Mouse (Mus musculus): ENCODE data around the gene Col8a2. TPM values are rescaled to one million over a fixed set of nuclear protein-coding genes. Genes with fewer than 3 reads are reported as not detected.

Gene Col8a2
- not detected for total RNA-seq (2023)

DNA sequence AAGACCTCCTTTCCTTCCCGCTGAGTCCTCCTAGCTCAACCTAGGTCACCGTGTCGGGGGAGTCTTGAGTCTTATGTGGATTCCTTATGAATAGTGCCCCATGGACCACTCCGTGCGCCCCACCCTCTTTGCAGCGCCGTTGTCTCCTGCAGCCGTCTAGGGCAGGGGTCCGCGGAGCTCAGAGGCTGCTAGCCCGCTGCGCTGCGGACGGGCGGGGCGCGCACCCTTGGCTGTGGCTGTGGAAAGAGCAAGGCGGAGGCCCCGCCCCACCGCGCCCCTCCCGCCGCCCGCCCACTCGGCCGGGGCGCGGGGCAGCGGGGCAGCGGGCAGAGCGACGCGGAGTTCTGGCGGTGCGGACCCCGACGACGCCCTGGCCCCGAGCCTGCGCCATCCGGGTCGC is at the start of gene Col8a2:
TSS of gene Col8a2 (plus strand) at position 302 of the 400 bp plus-strand sequence.

DNA sequence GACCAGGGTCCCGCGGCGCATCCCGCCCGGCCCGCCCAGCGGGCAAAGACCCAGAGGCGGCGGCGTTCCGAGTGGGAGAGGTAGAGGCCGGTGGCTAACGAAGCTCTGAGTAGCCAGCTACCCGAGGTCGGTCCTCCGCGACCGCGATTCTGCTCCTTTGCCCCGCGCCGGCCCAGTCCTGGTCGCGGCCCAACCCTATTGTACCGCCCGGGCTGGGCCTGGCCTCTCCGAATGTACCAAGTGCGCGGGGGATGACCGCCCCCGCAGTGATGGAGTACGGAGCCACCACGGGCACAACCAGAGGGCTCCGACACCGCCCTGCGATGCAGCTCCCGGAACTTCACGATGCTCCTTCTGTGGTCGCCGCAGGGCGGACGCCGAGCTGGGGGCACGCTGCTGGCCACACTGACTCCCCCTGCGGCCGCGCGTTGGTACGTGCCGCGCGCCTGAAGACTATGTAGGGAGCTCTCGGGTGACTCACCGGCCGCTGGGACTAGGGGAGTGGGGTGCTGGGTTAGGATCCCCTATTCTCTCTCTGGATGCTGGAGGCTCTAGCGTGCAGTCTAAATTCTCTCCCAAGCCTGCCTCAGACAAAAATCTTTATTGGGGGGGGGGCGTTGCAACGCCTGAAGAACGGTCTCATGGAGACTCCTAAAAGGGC is 30.3 kb upstream of the Col8a2 start, which contains the start of gene Map7d1:
TSS of gene Map7d1 (minus strand) at position 213 of the 661 bp plus-strand sequence.

DNA sequence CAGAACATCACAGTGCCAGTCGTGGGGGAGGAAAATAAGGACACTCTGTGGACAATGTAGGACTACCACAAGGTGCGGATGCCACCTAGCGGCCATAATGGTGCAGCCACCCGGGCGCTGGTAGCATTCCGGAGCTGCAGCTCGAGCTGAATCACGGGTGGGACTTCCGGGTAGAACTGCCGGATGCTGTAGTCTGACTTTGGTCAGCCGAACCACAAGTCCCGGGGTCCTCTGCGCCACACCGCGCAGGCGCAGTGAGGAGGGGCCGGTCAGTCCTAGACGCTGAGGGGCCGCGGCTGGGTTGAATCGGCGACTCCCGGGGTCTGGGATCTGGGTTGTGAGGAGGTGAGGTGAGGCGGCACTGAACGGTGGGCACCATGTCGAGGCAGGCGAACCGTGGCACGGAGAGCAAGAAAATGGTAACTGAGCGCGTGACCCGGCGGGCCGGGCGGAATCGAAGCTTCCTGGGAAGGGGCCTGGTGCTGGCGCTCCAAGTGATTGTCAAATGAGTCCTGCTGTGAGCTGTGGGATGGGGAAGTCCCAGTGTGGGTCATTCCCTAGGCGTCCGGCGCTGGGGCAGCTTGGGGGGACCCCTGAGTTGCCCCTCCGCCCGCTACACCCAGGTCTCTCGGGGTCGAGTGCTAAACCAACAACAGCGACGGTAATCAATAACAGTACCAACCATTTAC is 24.3 kb upstream of the Col8a2 start, which contains the start of gene Trappc3:
TSS of gene Trappc3 (plus strand) at position 207 of the 689 bp plus-strand sequence.

DNA sequence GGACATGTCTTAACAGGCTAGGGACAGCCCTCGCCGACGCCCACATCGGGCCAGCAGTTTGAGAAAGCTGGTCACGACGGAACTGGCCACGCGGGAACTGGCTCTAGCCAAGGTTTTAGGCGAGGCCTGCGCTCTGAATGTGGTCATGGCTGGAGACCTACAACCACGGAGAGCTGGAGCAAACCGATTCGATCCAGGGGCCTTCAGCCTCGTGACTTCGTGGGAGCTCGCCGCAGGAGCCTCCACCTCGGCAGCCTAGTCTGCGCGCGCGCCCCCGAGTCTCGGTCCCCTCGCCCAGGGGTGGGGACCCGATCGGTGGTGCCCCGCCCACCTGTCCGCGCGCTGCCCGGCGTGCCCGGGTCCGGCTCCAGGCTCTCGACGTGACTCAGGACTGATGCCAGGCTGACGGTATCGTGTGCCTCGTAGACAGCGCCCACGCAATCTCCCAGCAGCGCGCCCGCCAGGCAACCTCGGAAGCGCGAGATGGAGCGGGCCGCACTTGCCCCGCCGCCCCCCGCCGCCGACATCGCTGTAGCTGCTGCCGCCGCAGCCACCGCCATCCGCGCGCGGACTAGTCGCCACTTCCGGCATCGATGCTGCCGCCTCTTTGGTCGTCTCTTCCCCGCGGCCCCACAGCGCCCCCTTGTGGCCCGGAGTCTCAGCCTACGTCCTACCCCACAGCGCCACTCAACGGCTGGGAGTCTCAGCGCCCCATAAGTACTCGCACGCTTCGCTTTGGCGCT is 34.7 kb downstream of the Col8a2 start, which contains the start of gene Adprhl2:
TSS of gene Adprhl2 (minus strand) at position 593 of the 743 bp plus-strand sequence.

DNA sequence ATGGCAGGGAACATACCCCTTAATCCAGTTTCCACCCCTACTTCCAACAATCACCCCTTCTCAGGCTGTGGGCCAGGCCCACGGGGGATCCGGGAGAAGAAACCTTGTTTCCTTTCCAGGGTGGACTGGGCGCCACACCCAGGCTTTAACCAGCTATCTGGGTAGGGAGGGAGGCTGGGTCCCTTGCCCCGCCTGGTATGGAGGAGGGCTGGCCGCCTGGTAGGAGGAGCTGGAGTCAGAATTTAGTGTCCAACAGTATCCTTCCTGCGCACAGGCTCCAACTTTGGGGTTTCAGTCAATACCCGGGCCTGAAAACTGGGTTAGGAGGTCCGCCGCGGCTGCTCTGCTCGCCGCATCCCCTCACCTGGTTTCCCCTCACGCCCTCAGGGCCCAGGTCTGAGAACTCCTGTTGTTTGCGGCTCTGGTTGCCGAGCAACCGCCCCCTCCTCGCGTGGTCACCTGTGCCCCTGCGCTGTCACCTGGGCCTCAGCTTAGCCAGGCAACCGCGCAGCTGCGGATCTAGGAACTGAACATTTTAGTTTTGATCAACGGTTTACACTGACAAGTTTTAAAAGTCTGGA is 38.8 kb downstream of the Col8a2 start, which contains the start of gene Tekt2:
TSS of gene Tekt2 (minus strand) at position 408 of the 581 bp plus-strand sequence.

Other genes starting within 250 kb of the Col8a2 start
- 10 to 100 TPM; 34.5 to 36.3 TPM for gene Mrps15, start 239.9 kb upstream of the Col8a2 start, total RNA-seq (2023)
- gene Oscp1, start 228.2 kb upstream of the Col8a2 start, total RNA-seq (2023): 1 to 10 TPM in 1 of 2 experiments, under 1 TPM in 1; 0.66 to 1.9 TPM
- 10 to 100 TPM; 37.7 to 39.2 TPM for gene Lsm10, start 190.2 kb upstream of the Col8a2 start, total RNA-seq (2023)
- gene Stk40, start 182.8 kb upstream of the Col8a2 start, total RNA-seq (2023): 10 to 100 TPM; 80.8 to 97.1 TPM
- gene Eva1b, start 139.0 kb upstream of the Col8a2 start, total RNA-seq (2023): 1 to 10 TPM; 9.4 to 9.9 TPM
- 1 to 10 TPM; 1.2 to 1.4 TPM for gene Sh3d21, start 123.3 kb upstream of the Col8a2 start, total RNA-seq (2023)
- 100 to 1,000 TPM; 385 to 395 TPM for gene Thrap3, start 84.0 kb upstream of the Col8a2 start, total RNA-seq (2023)
- gene Map7d1, start 30.4 kb upstream of the Col8a2 start, total RNA-seq (2023): 100 to 1,000 TPM; 219 to 279 TPM
- gene Trappc3, start 24.5 kb upstream of the Col8a2 start, total RNA-seq (2023): 10 to 100 TPM; 40.8 to 44.2 TPM
- gene Adprhl2, start 34.9 kb downstream of the Col8a2 start, total RNA-seq (2023): 10 to 100 TPM; 17.9 to 23.4 TPM
- not detected for gene Tekt2, start 38.9 kb downstream of the Col8a2 start, total RNA-seq (2023)
- gene Ago3, start 142.8 kb downstream of the Col8a2 start, total RNA-seq (2023): 10 to 100 TPM; 20.6 to 24.5 TPM
- gene Ago1, start 181.8 kb downstream of the Col8a2 start, total RNA-seq (2023): 10 to 100 TPM; 24.4 to 27.8 TPM
- gene Ago4, start 246.7 kb downstream of the Col8a2 start, total RNA-seq (2023): 10 to 100 TPM; 11.2 to 12.8 TPM